Mouse (Mus musculus): ENCODE results near the gene Pdzk1. TPM values are rescaled to one million over a fixed set of nuclear protein-coding genes. Genes with fewer than 3 reads are reported as not detected.
A peak's percentile ranks its signal among the peaks of the same experiment; 100 is the strongest.

Gene Pdzk1
- polyA plus RNA-seq, 1 experiment: 0.49 TPM

GRCm38 (mm10) chr3:96808651-96809050 is 20.4 kb upstream of the Pdzk1 start:
- WGBS: 94% methylated on average over 3 of the region's 3 CpGs
- Histone ChIP-seq H3K36me3 (ENCODE audit: control insufficient read depth, insufficient read depth, low read length) (no peaks in the 10 kb centered on the region), H3K27me3 (ENCODE audit: control insufficient read depth, insufficient read depth, low read length) (no peaks in the 10 kb centered on the region), H3K4me1 (replicated peaks; ENCODE audit: control insufficient read depth, insufficient read depth, low read length) (peaks cover 6% of the 10 kb centered on the region), H3K4me3 (ENCODE audit: control insufficient read depth, insufficient read depth, low read length) (no peak overlapping the region), H3K27ac (ENCODE audit: control insufficient read depth, insufficient read depth, low read length) (no peak overlapping the region)
- no peak for DNase-seq
- TF ChIP-seq POLR2A (IDR thresholded peaks at IDR 0.05; ENCODE audit: control insufficient read depth, extremely low read depth, insufficient read depth, low read length, poor library complexity): no peak
- no peak for TF ChIP-seq CTCF (IDR thresholded peaks at IDR 0.05; ENCODE audit: borderline replicate concordance, control insufficient read depth, extremely low read depth, insufficient read depth, low read length, poor library complexity)

DNA sequence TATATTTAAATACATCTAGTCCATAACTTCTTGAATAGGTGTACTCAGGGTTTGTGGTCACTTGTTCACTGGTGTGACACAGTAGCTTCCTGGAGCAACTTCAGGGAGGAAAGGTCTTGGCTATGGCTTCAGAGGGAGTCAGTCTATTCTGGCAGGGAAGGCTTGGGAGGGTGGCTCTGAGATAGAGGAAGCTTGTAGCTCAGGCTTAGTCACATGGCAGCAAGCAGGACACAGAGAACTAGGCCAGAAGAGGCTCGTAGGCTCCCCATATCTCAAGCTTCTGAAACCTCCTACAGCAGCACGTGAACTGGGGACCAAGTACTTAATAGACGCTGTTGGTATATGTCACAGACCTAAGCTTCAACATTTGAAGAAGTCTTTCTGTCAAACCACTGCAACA is 17.9 kb upstream of the Pdzk1 start:
- Histone ChIP-seq H3K4me1 (replicated peaks; ENCODE audit: control insufficient read depth, insufficient read depth, low read length) (peaks cover 24% of the 10 kb centered on the region), H3K27ac (ENCODE audit: control insufficient read depth, insufficient read depth, low read length) (no peak overlapping the region), H3K36me3 (ENCODE audit: control insufficient read depth, insufficient read depth, low read length) (no peaks in the 10 kb centered on the region), H3K4me3 (ENCODE audit: control insufficient read depth, insufficient read depth, low read length) (no peak overlapping the region), H3K27me3 (ENCODE audit: control insufficient read depth, insufficient read depth, low read length) (no peaks in the 10 kb centered on the region)
- TF ChIP-seq POLR2A (IDR thresholded peaks at IDR 0.05; ENCODE audit: control insufficient read depth, extremely low read depth, insufficient read depth, low read length, poor library complexity) (no peak), CTCF (IDR thresholded peaks at IDR 0.05; ENCODE audit: borderline replicate concordance, control insufficient read depth, extremely low read depth, insufficient read depth, low read length, poor library complexity) (no peak)
- WGBS: 86% methylated on average over 3 of the region's 3 CpGs
- no peak for DNase-seq

DNA sequence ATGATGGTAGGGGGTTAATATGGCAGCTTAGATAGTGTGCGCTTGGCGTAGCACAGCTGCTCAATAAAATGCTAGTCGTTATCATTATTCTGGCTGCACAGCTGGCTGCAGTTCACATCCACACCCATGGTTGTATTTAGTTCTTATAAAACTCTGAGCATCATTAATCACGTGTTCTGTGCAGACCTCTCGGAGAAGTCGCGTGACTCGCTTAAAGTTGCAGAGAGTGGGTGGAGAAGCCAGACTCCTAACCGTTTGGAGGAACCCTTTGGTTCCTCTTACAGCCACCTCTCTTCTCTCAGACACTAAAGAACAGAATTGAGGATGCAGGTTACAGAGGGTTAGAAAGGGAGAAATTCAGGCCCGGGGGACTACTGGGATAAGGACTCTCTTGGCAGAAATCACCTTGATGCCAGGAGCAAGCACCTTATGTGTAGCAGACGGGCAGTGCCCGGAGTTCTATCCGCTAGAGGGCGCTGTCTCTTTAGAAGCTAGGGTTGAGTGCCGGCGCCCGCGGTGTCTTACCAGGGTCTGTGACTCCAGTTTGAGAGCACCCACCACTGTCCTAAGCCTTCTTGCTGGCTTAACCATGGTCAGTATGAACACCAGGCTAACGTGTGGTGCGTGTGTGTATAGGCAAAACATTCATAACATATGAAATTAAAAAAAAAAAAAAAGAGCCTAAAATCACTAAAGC is 16.5 kb upstream of the Pdzk1 start:
- WGBS: 27% methylated on average over 20 of the region's 20 CpGs
- TF ChIP-seq CTCF (IDR thresholded peaks at IDR 0.05; ENCODE audit: borderline replicate concordance, control insufficient read depth, extremely low read depth, insufficient read depth, low read length, poor library complexity): peak; percentile 86
- no peak for TF ChIP-seq POLR2A (IDR thresholded peaks at IDR 0.05; ENCODE audit: control insufficient read depth, extremely low read depth, insufficient read depth, low read length, poor library complexity)
- Histone ChIP-seq H3K4me3 (ENCODE audit: control insufficient read depth, insufficient read depth, low read length) (no peak overlapping the region), H3K27ac (ENCODE audit: control insufficient read depth, insufficient read depth, low read length) (no peak overlapping the region), H3K4me1 (replicated peaks; ENCODE audit: control insufficient read depth, insufficient read depth, low read length) (peaks cover 24% of the 10 kb centered on the region), H3K36me3 (ENCODE audit: control insufficient read depth, insufficient read depth, low read length) (no peaks in the 10 kb centered on the region), H3K27me3 (ENCODE audit: control insufficient read depth, insufficient read depth, low read length) (no peaks in the 10 kb centered on the region)
- peak; percentile 91 for DNase-seq

DNA sequence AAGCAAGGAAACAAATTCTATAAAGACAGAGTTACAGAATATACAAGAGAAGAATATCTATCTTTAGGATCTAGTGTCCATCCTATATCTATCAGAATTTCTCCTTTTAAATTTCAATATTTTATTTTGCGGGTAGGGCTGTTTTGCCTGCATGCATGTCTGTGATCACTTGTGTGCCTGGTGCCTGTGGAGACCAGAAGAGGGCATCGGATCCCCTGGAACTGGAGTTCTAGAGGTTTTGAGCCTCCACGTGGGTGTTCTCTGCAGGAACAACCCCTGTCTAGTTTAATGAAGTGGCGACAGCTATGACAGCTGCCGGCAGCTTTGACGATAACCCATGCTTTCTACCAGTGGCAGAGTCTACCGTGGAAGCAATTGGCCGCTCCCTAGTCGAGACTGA is 16.0 kb upstream of the Pdzk1 start:
- peak; percentile 44 for DNase-seq
- no peaks in the 10 kb centered on the region for H3K27me3 ChIP-seq (ENCODE audit: control insufficient read depth, insufficient read depth, low read length)
- WGBS: 5% methylated on average over 9 of the region's 9 CpGs
- no peaks in the 10 kb centered on the region for H3K36me3 ChIP-seq (ENCODE audit: control insufficient read depth, insufficient read depth, low read length)
- TF ChIP-seq POLR2A (IDR thresholded peaks at IDR 0.05; ENCODE audit: control insufficient read depth, extremely low read depth, insufficient read depth, low read length, poor library complexity) (no peak), CTCF (IDR thresholded peaks at IDR 0.05; ENCODE audit: borderline replicate concordance, control insufficient read depth, extremely low read depth, insufficient read depth, low read length, poor library complexity) (no peak)
- H3K27ac ChIP-seq (ENCODE audit: control insufficient read depth, insufficient read depth, low read length): no peak overlapping the region
- H3K4me1 ChIP-seq (replicated peaks; ENCODE audit: control insufficient read depth, insufficient read depth, low read length): peaks cover 24% of the 10 kb centered on the region
- peak overlapping the region; percentile 22 for H3K4me3 ChIP-seq (ENCODE audit: control insufficient read depth, insufficient read depth, low read length)

DNA sequence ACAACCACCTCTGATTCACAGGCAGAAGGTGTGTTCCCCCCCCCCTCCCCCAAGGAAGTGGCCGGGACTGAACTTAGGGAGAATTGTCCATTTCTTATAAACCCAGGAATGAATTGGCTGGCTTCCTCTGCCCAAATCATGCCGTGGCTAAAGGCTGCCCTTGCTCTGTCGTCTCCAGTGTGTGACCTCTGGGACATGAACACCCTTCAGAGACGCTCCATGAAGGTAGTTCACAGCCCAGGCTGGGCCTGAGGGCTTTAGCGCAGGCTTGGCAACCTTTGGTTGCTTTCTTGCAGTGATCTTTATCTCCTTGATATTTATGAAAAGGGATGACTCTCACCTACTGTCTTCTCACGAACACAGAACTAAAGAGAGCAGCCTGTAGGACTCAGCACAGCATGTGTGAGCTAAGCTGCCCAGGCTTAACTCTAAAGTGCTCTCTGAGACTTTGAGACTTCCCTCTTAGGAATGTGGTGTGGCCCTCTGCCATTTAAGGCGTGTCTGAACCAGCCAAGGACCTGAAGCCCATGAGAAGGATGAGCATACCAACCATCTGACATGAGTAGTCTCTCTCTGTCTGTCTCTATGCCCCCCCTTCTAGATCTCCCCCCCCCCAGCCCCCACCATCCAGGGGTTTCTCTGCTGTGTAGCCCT is 15.4 kb upstream of the Pdzk1 start:
- Histone ChIP-seq H3K27ac (ENCODE audit: control insufficient read depth, insufficient read depth, low read length) (no peak overlapping the region; the same call in 1 of the 2 replicates), H3K4me3 (ENCODE audit: control insufficient read depth, insufficient read depth, low read length) (peak overlapping the region; percentile 22), H3K4me1 (replicated peaks; ENCODE audit: control insufficient read depth, insufficient read depth, low read length) (peaks cover 24% of the 10 kb centered on the region), H3K27me3 (ENCODE audit: control insufficient read depth, insufficient read depth, low read length) (no peaks in the 10 kb centered on the region), H3K36me3 (ENCODE audit: control insufficient read depth, insufficient read depth, low read length) (no peaks in the 10 kb centered on the region)
- 14% methylated on average over 7 of the region's 7 CpGs for WGBS
- DNase-seq: no peak
- no peak for TF ChIP-seq CTCF (IDR thresholded peaks at IDR 0.05; ENCODE audit: borderline replicate concordance, control insufficient read depth, extremely low read depth, insufficient read depth, low read length, poor library complexity)

DNA sequence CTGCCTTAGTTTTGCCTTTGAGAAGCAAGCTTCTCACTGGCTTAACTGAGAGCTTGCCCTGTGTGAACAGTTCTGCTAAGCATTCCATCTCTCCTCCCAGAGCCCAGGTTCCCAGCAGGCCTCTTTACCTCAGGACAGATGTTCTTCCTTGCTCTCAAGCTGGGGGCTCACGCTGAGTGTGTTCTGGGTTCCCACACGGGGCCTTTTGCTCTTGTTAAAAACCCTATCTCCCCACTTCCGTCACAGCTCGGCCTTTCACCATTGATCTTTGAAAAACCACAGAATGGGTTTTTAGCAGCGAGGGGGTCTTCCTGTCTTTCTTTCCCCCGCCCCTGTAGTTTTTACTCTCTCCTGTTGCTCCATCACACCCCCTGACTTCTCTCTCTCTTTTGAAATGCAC is 14.7 kb upstream of the Pdzk1 start:
- Histone ChIP-seq H3K27ac (ENCODE audit: control insufficient read depth, insufficient read depth, low read length) (peak overlapping the region; percentile 25; the same call in 1 of the 2 replicates), H3K36me3 (ENCODE audit: control insufficient read depth, insufficient read depth, low read length) (no peaks in the 10 kb centered on the region), H3K27me3 (ENCODE audit: control insufficient read depth, insufficient read depth, low read length) (no peaks in the 10 kb centered on the region), H3K4me3 (ENCODE audit: control insufficient read depth, insufficient read depth, low read length) (no peak overlapping the region), H3K4me1 (replicated peaks; ENCODE audit: control insufficient read depth, insufficient read depth, low read length) (peaks cover 24% of the 10 kb centered on the region)
- 7% methylated on average over 6 of the region's 6 CpGs for WGBS
- TF ChIP-seq POLR2A (IDR thresholded peaks at IDR 0.05; ENCODE audit: control insufficient read depth, extremely low read depth, insufficient read depth, low read length, poor library complexity): no peak
- TF ChIP-seq CTCF (IDR thresholded peaks at IDR 0.05; ENCODE audit: borderline replicate concordance, control insufficient read depth, extremely low read depth, insufficient read depth, low read length, poor library complexity): no peak
- peak; percentile 71 for DNase-seq

Data from thymus, adult 2 months (tissue).